Comparison of ENCODE assay signal across 8 mouse cellular contexts in genomic region chr5:150495792-150496191, GRCm38 (mm10). TPM values are rescaled to one million over a fixed set of nuclear protein-coding genes. Genes with fewer than 3 reads are reported as not detected.
DNase-seq lines count a peak whose midpoint lies in the region; ATAC-seq lines count a peak whose summit lies in the region.

No protein-coding gene starts in this region.

- H3K4me3 ChIP-seq in hindbrain, embryonic 14.5 days (replicated peaks; ENCODE audit: low read length) = no peak overlapping the region
- H3K4me3 ChIP-seq in hindbrain, embryonic 13.5 days = no peak overlapping the region
- H3K4me3 ChIP-seq in intestine, embryonic 15.5 days (replicated peaks) = no peak overlapping the region

- DNase-seq in hindbrain, embryonic 14.5 days (ENCODE audit: low spot score) = peak; percentile 27
- peak; percentile 61 to 64 for DNase-seq in B cell, adult 2 months
- peak; percentile 16 for DNase-seq in T-cell, adult 2 months (ENCODE audit: low spot score)
- DNase-seq in cerebellum, postnatal 36 days = peak; percentile 15 to 22
- peak; percentile 19 for DNase-seq in kidney, postnatal 14 days
- peak; percentile 26 for DNase-seq in retina, embryonic 14.5 days (ENCODE audit: low spot score)

- WGBS in hindbrain, embryonic 14.5 days = 49% methylated on average over 6 of the region's 6 CpGs
- WGBS in hindbrain, embryonic 13.5 days = 47% methylated on average over 6 of the region's 6 CpGs
- WGBS in intestine, embryonic 15.5 days = 51% methylated on average over 6 of the region's 6 CpGs

- no peaks in the 10 kb centered on the region for H3K27me3 ChIP-seq in hindbrain, embryonic 14.5 days (ENCODE audit: control insufficient read depth, insufficient read depth, low read length)
- no peaks in the 10 kb centered on the region for H3K27me3 ChIP-seq in hindbrain, embryonic 13.5 days
- H3K27me3 ChIP-seq in intestine, embryonic 15.5 days (replicated peaks) = no peaks in the 10 kb centered on the region

- 0 out of 2 replicates have a peak, but pooled peaks cover 4% of the 10 kb centered on the region for H3K9me3 ChIP-seq in hindbrain, embryonic 14.5 days (ENCODE audit: control insufficient read depth, low read length)
- no peaks in the 10 kb centered on the region for H3K9me3 ChIP-seq in hindbrain, embryonic 13.5 days
- no peaks in the 10 kb centered on the region for H3K9me3 ChIP-seq in intestine, embryonic 15.5 days

- H3K9ac ChIP-seq in hindbrain, embryonic 14.5 days = no peak overlapping the region
- H3K9ac ChIP-seq in hindbrain, embryonic 13.5 days = no peak overlapping the region
- no peak overlapping the region for H3K9ac ChIP-seq in intestine, embryonic 15.5 days

- ATAC-seq in hindbrain, embryonic 14.5 days (ENCODE audit: low FRiP score) = no peak
- no peak for ATAC-seq in hindbrain, embryonic 13.5 days (ENCODE audit: low FRiP score)
- no peak for ATAC-seq in intestine, embryonic 15.5 days

- H3K4me1 ChIP-seq in hindbrain, embryonic 14.5 days (replicated peaks; ENCODE audit: control insufficient read depth, insufficient read depth, low read length) = no peaks in the 10 kb centered on the region
- no peaks in the 10 kb centered on the region for H3K4me1 ChIP-seq in hindbrain, embryonic 13.5 days (replicated peaks)
- H3K4me1 ChIP-seq in intestine, embryonic 15.5 days (replicated peaks) = no peaks in the 10 kb centered on the region

- H3K27ac ChIP-seq in hindbrain, embryonic 14.5 days = no peak overlapping the region
- no peak overlapping the region for H3K27ac ChIP-seq in hindbrain, embryonic 13.5 days
- no peak overlapping the region for H3K27ac ChIP-seq in intestine, embryonic 15.5 days

- H3K36me3 ChIP-seq in hindbrain, embryonic 14.5 days (replicated peaks; ENCODE audit: control insufficient read depth, insufficient read depth) = peaks cover 58% of the 10 kb centered on the region
- H3K36me3 ChIP-seq in hindbrain, embryonic 13.5 days = peaks cover 61% of the 10 kb centered on the region
- H3K36me3 ChIP-seq in intestine, embryonic 15.5 days = no peaks in the 10 kb centered on the region

- H3K4me2 ChIP-seq in hindbrain, embryonic 14.5 days (replicated peaks) = no peak overlapping the region
- no peak overlapping the region for H3K4me2 ChIP-seq in hindbrain, embryonic 13.5 days
- H3K4me2 ChIP-seq in intestine, embryonic 15.5 days (replicated peaks) = no peak overlapping the region

RNA-seq across cellular contexts. Expression of gene Zar1l, which starts 22.2 kb away (rescaled TPM):
- polyA plus RNA-seq in hindbrain, embryonic 14.5 days (2014; fragmentation: Nextera tagmentation; extraction: Ambion mirVana) = not detected in 2 replicates
- not detected in 2 replicates for polyA plus RNA-seq in hindbrain, embryonic 13.5 days (2015; fragmentation: Nextera tagmentation; extraction: Ambion mirVana)
- polyA plus RNA-seq in intestine, embryonic 15.5 days (2015; fragmentation: Nextera tagmentation; extraction: Ambion mirVana) = not detected in 2 replicates

RNA-seq across cellular contexts. Expression of gene Brca2, which starts 26.6 kb away (rescaled TPM):
- polyA plus RNA-seq in hindbrain, embryonic 14.5 days (2014; fragmentation: Nextera tagmentation; extraction: Ambion mirVana) = 10.4 and 10.9 TPM in 2 replicates
- 13.6 and 15.6 TPM in 2 replicates for polyA plus RNA-seq in hindbrain, embryonic 13.5 days (2015; fragmentation: Nextera tagmentation; extraction: Ambion mirVana)
- polyA plus RNA-seq in intestine, embryonic 15.5 days (2015; fragmentation: Nextera tagmentation; extraction: Ambion mirVana) = 16.2 and 20.0 TPM in 2 replicates
